Mouse (Mus musculus): ENCODE data around the gene Tnfsfm13.
"Not testable (repeated sequence)": the region's sequence is repeated elsewhere in the genome, so short reads cannot be mapped to it uniquely, and the experiment has no call there.

The Tnfsfm13 gene

DNA sequence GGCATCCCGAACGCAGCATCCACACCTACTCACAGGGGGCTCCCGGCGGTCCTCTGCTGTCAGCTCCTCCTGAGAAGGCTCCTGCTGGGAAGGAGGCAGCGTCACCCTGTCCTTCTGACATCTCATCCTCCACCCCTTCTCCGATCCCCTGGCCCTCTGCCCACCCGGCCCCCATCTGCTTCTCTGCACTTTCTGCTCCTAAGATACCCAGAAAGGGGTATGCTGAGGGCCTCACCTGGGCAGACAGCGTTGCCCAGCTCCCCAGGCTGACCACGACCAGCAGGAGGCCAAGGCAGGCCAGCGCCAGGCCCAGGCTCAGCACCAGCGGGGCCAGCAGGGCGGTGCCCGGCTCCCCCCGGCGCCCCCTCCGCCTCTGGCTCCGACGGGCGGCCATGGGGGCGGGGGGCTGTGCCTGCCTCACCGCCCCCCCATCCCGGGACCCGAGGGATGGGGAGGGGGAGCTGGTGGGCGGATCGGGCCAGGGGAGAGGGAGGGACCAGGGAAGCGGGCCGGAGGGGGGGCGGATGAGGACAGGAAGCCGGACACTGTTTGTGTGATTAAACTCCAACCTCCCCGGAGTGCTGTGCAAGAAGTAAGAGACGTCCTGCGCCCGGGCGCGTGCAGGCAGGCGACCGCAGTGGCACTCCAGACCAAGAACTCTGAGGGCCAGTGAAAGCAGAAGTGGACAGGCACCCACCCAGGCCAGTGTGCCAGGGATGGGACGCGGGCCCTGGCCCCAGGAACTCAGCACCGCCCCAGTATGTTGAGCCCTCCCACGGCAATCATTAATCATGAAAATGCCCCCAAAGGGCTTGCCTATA, at the start of gene Tnfsfm13, which contains the start of gene Tnfsf12:
Tnfsfm13 (minus strand) TSS at position 738 of the 821 bp plus-strand sequence.
Tnfsf12 (minus strand) TSS at position 489 of the 821 bp plus-strand sequence.
- peak; percentile 82 to 85 for DNase-seq

DNA sequence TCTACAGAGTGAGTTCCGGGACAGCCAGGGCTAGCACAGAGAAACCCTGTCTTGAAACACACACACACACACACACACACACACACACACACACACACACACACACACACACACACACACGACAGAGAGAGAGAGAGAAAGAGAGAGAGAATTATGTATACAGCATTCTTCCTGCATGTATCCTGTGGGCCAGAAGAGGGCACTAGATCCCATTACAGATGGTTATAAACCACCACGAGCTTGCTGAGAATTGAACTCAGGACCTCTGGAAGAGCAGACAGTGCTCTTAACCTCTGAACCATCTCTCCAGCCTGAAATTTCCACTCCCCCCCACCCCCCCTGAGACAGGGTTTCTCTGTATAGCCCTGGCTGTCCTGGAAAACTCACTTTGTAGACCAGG, 35.5 kb upstream of the Tnfsfm13 start:
- not testable (repeated sequence) for DNase-seq

DNA sequence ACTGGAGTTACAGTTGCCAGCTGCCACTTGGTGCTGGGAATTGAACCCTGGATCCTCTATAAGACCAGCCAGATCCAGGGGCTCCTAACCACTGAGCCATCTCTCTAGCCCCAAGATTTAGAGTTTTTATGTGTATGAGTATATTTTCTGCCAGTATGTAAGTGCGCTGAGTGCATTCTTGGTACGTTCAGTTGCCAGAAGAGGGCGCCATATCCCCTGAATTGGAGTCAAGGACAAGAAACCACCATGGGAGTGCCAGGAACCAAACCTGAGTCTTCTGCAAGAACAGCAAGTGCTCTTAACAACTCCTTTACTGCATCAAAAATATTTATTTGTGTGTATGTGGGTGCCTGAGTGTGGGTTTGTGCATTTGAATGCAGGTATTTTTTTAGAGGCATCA, 33.2 kb upstream of the Tnfsfm13 start:
- DNase-seq, result peak; percentile 56 to 73

DNA sequence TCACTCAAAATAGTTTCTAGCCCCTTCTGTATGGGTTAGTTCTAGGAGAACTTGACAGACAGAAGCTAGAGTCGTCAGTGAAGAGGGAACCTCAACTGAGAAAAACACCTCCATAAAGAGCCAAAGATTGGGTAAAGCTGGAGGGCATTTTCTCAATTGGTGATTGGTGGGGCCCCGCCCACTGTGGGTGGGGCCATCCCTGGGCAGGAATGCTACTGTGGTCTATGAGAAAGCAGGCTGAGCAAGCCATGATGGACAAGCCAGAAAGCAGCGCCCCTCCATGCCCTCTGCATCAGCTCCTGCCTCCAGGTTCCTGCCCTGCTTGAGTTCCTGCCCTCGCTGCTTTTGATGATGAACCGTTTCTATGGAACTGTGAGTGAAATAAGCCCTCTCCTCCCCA, 30.1 kb upstream of the Tnfsfm13 start:
- DNase-seq, result no peak

DNA sequence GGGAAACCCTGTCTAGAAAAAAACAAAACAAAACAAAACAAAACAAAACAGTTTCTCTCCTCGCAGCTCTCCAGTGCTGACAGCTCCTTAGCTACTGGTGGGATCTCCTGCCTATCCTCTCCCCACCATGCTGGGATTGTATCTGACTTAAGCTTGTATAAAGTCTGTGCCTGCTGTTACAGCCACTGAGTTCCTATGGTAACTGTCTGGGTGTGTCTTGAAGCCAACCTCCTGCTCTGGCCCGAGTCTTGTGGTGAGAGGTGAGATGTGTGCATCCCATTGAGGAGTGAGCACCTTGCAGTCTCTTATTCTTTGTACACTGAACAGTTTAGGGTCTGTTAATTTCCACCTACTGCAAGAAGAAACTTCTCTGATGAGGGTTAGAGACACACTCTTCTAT, 27.2 kb upstream of the Tnfsfm13 start:
- DNase-seq, result no peak

DNA sequence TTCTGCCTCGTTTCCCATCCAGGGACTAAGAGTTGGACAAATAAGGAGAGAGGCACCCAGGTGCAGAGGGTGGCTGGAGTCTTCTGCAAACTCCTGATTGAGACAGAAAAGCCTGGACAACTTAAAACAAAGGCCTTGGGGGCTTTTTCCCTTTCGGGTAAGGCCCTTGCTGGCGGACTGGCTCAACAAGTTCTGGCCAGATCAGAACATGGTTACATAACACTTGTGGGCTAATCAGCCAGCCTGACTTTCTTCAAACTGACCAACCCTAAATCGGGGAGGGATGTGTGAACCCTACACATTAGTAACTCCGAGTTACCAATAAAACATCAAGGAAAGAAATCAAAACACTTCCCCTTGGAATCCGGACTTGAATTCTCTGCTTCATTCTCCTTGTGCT, 25.0 kb upstream of the Tnfsfm13 start:
- DNase-seq, result peak; percentile 25 to 60

DNA sequence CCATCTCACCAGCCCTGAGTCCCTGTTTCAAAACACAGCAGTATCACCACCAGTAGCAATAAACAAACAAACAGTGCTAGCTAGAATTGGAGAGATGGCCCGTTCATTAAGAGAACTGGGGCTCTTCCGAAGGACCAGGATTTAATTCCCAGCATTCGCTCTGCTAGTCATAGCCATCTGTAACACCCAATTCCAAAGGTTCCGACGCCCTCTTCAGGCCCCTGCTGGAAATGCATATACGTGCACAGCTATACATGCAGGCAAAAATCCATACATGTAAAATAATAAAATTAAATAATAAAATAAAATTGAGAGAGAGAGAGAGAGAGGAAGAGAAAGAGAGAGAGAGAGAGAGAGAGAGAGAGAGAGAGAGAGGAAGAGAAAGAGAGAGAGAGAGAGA, 23.5 kb upstream of the Tnfsfm13 start:
- no peak for DNase-seq

DNA sequence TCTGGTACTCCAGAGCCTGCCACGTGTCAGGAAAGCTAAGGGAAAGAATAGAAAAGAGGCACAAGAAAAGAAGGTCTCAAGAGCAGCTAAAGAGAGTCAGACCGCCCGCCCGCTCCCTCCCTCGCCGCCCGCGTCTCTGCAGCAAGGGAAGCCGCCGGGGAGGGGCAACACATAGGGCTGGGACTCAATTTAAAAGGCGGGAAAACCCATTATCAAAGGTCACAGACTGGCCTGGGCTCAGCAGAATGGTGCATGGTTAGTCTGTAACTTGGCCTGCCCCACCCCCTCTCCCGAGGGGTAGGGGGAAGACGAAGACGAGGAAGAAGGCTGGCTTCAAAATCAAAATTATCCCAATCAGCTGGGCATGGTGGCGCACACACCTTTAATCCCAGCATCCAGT, 22.8 kb upstream of the Tnfsfm13 start:
- DNase-seq, result no peak

DNA sequence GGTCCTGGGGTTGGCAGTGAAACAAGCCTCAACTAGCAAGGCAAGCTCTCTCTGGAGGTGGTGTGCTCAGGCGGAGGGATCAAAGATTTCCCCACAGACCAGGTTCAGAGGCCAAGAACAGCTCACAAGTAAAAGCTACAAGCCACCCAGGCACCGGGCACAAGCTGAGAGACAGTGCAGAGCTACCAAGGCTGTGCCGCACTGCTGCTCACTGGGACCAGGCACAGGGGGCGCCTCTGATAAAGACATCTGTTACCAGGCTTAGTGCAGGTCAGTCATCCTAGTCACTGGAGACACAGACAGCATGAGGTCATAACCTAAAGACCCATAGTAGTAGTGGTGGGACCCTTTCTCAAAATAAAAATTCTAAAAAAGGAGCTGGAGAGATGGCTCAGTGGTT, 21.1 kb upstream of the Tnfsfm13 start:
- no peak for DNase-seq

DNA sequence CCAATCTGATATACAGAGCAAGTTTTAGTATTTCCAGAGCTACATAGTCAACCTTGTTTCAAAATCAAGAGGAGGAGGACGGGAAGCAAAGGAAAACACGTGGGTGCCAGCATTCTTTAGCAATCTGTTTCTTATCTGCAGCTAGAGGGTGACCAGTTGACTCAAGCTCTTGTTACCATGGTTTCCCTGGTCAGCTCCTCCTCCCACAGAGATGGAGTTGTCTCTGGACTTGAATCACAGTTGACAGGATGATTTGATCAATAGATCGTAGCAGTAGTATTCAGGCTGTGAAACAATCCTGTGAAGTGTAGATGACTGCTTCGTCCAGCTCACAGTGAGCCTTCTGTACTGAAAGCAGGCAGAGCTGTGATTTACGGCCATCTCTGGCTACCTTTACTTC, 20.0 kb upstream of the Tnfsfm13 start:
- peak; percentile 55 to 73 for DNase-seq

DNA sequence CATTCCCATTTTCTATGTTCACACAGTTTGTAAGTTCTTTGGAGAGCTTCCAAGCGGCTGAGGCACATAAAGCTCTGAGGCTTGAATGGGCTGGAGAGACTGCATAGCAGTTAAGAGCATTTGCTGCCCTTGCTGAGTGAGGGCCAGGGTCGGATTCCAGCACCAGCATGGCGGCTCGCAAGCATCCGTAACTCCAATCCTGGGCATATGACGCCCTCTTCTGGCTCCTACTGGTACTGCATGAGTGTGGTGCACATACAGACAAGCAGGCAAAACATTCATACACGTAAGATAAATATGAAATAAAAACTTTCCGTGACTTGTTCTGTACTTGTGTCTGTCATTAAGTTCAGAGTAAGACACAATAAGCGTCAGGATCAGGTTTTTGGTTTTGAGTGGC, 19.6 kb upstream of the Tnfsfm13 start:
- DNase-seq, result peak; percentile 37 to 53

DNA sequence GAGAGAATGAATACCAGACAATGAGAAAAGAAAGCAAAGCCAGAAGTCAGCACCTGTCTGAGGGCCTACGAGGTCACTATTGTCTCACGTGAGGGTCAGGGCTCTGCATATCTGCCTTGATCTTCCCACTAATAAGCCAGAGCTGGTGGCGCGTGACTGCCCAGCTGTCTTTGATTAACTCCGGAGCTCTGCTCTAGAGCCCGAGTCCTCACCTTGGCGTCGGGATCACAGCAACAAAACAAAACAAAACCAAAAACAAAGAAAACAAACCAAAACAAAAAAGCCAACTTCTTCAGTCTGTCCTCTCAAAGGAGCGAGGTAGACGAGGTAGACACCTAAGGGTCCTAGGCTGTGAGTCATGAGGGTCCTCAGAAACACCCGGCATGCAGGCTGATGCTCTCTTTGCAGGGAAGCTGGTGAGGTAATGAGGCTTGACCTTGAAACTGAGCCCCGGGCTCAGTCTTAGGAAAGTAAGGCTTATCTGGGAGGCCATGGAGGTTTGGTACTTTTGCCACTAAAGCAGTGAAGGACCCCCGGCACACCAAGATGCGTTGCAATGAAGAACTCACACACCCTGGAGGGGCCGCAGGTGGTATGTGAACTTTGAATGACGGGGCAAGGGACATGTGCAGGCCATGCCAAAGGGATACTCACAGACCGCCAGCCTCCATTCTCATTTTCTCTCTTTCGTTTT, 18.9 kb upstream of the Tnfsfm13 start:
- DNase-seq, result no peak

DNA sequence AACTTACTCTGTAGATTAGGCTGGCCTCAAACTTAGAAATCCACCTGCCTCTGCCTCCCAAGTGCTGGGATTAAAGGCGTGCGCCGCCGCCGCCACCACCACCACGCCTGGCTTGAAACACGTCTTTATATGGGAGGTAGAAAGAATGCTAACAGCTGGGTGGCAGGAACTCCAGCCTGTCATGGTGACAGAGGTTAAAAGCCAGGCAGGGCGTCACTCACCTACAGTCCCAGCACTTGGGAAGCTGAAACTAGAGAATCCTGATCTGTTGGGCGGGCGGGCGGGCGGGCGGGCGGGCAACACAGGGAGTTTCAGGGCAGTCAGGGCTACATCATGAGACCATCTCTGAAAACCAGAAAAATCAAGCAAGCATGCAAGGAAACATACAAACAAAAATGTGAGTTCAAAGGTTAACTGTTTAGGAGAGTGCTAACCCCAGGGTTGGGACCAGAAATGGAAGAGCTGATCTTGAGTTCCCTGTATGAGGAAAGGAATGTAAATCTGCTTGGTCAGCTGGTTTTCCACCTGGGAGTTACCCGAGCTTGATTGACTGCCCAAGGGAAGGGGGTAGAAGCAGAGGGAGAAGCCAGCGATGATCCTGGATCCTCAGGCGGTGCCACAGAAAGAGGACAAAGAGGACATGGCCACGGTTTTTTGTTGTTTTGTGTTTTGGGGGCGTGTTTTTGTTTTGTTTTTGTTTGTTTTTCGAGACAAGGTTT, 17.2 kb upstream of the Tnfsfm13 start:
- DNase-seq, result no peak

DNA sequence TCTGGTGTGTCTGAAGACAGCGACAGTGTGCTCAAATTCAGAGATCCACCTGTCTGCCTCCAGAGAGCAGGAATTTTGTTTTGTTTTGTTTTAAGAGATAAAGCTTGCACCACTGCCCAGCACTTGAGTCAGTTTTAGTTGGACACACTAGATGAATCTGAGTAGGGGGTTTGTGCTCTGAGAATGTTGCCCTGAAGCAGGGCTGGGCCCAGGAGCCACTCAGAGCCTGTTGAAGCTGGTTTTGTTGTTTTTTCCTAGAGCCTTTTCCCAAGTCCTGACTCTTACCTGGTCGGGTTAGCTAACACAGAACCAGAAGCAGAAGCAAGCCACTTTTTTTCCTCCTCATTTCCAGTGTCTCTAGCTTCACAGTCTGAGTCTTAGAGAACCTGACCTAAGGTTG, 15.2 kb upstream of the Tnfsfm13 start:
- no peak for DNase-seq

DNA sequence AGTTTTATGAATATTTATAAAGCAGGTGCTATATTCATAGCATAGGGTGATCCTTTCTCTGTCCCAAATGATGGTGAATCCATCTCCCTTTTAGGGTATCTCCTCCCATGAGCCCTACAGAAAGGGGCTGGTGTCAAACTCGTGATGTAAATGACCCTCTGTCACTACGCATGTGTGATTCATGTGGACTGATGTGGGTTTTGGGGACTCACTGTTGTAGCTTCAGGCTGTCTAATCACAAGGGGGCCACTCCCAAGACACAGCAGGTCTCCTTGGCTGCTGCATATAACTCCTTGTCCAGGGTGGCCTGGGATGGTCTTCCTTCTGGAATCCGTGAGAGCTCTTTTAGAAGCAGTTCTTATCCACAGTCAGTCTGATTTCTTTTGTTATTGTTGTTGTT, 14.6 kb upstream of the Tnfsfm13 start:
- DNase-seq, result no peak

DNA sequence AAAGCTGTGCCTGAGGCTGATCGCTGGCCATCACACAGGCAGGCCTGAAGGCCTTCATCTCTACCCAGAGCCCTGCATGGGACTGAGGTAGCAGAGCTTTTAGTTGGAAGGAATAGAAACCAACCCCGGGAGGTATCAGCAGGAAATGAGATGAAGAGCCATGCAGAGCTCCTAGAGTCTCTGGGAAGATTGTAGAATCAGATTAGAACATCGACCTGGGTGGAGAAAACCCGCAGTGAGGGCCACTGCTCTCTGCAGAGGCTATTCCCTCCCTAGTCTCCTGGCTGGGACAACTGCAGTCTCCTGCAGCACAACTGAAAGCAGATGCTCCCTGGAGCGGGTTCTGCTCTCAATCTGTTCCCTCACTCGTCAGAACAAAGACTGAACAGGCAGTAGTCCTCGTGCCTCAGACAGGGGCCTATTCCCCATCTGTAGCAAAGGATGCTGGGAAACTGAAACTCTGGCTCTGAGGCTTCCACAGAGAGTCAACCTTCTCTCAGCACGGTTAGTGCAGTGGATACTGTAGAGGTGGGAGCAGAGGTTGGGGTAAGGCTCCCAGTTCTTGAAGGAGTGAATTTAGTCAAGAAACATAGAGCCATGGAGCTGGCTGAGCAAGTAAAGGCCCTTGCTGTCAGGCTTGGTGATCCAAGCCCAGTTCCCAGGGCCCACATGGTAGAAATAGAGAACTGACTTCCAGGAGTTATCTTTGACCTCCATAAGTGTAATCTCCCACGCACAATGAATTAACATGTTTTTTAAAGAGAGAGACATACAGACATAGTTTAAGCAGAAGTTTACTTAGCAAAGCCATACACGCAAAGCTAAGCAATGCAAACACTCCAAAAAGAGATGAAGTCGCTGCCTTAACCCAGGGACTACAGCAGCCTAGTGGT, 13.9 kb upstream of the Tnfsfm13 start:
- DNase-seq, result no peak

DNA sequence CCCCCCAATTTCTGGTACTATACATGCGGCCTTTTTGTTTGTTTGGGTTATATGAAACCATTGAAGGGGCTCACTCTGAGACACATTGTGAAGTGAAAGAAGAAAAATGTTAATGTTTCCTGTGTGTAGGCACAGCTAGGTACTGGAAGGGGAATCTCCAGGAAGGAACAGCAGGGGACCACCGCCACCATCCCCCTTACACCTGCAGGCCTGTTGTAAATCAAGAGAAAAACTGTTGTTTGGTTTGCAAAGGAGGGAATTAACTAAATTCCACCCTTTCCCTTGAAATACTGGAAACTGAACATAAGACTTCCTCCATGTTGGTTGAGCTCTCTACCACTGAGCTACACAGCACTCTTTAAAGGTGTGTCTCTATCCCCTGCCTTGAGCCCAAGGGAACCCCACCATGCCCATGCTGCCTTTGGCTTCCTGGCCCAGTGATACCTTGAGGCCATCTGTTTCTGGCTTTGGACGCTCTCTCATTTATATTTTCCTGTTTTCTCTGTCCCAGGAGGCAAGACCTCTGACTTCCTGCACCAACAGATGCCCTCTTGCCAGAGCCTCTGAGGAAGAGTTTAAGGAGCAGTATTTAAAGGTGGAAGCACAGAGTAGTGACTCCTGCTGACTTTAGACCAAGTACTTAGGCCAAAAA, 12.8 kb upstream of the Tnfsfm13 start:
- DNase-seq, result no peak

DNA sequence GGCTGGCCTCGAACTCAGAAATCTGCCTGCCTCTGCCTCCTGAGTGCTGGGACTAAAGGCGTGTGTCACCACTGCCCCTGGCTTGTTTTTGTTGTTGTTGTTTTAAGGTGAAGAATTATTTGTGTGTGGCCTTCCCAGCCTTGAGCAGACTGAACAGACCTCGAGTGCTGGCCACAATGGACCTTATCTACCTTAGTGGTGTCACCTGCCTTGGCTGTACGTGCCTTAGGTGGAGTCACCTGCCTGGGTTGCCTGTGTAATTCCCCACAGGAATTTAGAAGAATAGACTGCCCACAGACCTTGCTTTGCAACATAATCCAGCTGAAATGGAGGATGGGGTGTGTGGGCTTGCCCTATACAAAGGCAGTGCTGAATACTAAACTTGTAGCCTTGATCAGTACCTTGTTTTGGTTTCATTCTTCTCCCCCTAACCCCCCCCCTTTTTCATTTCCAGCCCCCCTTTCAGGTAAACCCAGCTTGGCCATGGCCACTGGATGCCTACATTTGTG, 12.0 kb upstream of the Tnfsfm13 start:
- no peak for DNase-seq

DNA sequence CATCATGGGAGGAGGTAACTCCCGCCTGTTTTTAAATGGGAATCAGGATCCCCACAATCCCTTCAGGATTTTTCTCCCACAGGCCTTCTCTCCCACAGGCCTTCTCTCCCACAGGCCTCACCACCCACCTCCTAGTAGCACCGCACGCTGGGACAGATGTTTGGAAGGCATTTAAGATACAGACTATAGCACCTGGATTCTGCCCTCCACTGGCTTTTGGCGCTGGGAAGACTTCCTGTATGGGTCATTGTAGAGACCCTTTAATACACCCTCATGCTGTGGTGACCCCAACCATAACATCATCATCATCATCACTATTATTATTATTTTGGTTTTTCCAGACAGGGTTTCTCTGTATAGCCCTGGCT, 11.6 kb upstream of the Tnfsfm13 start:
- no peak for DNase-seq

DNA sequence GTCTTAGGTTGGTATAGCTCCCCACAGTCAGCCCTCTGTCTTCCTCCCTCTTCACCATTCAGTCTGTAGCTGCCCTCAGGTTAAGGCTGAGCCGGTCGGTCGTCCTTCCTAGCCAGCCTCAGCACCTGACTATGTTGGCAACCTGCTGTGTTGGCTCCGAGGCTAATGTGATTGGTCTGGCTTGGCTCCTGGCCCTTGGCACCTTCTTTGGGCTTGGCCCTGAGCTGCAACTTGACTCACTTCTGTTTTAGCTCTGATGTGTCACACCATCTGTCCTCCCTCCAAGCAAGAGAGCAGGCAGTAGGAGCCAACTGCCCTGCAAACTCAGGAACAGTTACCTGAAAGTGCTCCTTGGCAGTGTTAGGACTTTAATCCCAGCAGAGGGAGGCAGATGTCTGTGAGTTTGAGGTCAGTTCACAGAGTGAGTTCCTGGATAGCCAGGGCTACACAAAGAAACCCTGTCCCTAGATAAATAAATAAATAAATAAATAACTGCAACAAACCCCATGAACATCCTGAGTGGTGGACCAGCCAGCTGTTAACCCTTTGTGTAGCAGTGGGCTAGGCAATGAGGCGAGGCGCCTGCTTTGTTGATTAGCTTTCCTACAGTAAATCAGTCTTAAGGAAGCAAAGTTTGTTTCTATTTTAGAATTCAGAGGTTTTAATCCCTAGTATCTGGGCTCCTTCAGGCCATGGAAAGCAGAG, 11.0 kb upstream of the Tnfsfm13 start:
- peak; percentile 76 to 80 for DNase-seq

DNA sequence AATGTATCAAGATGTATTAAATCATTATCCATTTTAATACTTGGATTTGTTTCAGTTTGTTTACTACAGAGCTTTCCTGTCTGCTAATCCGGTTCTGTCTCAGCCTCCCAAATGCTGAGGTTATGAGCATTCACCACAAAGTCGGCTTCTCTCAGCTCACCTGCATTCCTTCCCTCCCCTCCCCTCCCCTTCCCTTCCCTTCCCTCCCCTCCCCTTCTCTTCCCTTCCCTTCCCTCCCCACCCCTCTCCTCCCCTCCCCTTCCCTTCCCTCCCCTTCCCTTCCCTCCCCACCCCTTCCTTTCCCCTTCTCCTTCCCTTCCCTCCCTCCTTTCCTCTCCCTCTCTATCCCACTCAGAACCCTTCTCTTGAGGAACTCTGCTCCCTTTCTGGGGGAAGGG, 8.7 kb upstream of the Tnfsfm13 start:
- DNase-seq, result no peak

Measured in lung, adult 18-20 months (tissue).